Mouse (Mus musculus) cortical plate, adult 2 months (tissue): ENCODE results near the gene AU022252.

Experiments
- CTCF ChIP-seq: fragments of 200-500 bp; IDR thresholded peaks from 2 replicates; pipeline ENCODE4 v1.5.1; 2011; ENCODE audit warnings: mild to moderate bottlenecking, control low read depth, low read length; ENCODE audit not compliant: insufficient read depth; ENCODE audit errors: extremely low read depth
- POLR2A ChIP-seq: fragments of 200-500 bp; IDR thresholded peaks from 2 replicates; pipeline ENCODE4 v1.6.1; 2011; ENCODE audit warnings: mild to moderate bottlenecking, low read length, control low read depth; ENCODE audit not compliant: insufficient read depth; ENCODE audit errors: extremely low read depth

DNA sequence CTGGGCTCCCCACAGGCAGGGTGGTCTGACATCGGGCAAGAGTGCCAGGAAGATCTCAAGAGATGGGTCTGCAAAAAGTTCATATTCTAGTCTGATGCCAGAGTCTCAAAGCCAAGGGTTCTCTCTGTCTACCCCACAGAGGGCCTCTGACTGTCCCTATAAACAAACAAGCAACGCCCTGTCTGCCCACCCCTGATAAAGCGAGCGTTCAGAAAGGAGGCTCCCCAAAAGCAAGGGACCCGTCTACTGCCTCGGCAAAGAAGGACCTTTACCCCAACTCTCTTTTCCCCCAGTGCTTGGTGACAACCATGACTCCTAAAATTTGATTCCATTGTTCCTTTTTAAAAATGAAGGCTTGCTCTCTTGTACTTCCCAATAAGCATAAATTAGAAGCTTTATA lies 42.6 kb downstream of the AU022252 start, which contains the start of gene Ermap:
- TF ChIP-seq CTCF (no peak), POLR2A (no peak)
